Mouse (Mus musculus) forebrain, embryonic 14.5 days (tissue): ENCODE measurements around the gene Ggta1. TPM values are rescaled to one million over a fixed set of nuclear protein-coding genes. Genes with fewer than 3 reads are reported as not detected.

ENCODE experiments used
- ATAC-seq: fragments of 200-750 bp; cut with Nextera tagmentation; 2 replicates; pipeline ENCODE4 v1.8.0; 2017; ENCODE audit warnings: mild to moderate bottlenecking, moderate library complexity
- DNase-seq: peaks from one replicate; pipeline ENCODE4 v3.0.0-alpha.2; 2015; ENCODE audit warnings: low spot score
- H3K27ac ChIP-seq: fragments of 300-500 bp; sonication (generic); 2 replicates; pipeline ENCODE4 v1.5.1; 2014; ENCODE audit warnings: low read depth, mild to moderate bottlenecking, control low read depth, low read length, moderate library complexity
- H3K27me3 ChIP-seq: fragments of 300-500 bp; sonication (generic); replicated peaks from 2 replicates; pipeline ENCODE4 v1.6.1; 2014; ENCODE audit warnings: low read length, control low read depth, mixed read lengths; ENCODE audit not compliant: control insufficient read depth, insufficient read depth
- H3K36me3 ChIP-seq: fragments of 300-500 bp; sonication (generic); 2 replicates; pipeline ENCODE4 v1.6.1; 2014; ENCODE audit warnings: low read length, control low read depth; ENCODE audit not compliant: control insufficient read depth, insufficient read depth
- H3K4me1 ChIP-seq: fragments of 300-500 bp; sonication (generic); 2 replicates; pipeline ENCODE4 v1.6.1; 2014; ENCODE audit warnings: antibody characterized with exemption, low read length, control low read depth; ENCODE audit not compliant: control insufficient read depth, insufficient read depth
- H3K4me2 ChIP-seq: fragments of 300-500 bp; sonication (generic); 2 replicates; pipeline ENCODE4 v1.6.1; 2014; ENCODE audit warnings: mild to moderate bottlenecking, control low read depth, low read length
- H3K4me3 ChIP-seq: fragments of 300-500 bp; sonication (generic); 2 replicates; pipeline ENCODE4 v1.5.1; 2014; ENCODE audit warnings: low read depth, low read length, control low read depth
- H3K9ac ChIP-seq: fragments of 300-500 bp; sonication (generic); 2 replicates; pipeline ENCODE4 v1.6.1; 2014; ENCODE audit warnings: mild to moderate bottlenecking, low read length, control low read depth, moderate library complexity
- H3K9me3 ChIP-seq: fragments of 300-500 bp; sonication (generic); replicated peaks from 2 replicates; pipeline ENCODE4 v1.6.1; 2016; ENCODE audit warnings: low read length, control low read depth, mixed read lengths; ENCODE audit not compliant: control insufficient read depth
- WGBS: fragments of 180-500 bp; shearing (Covaris S2); extraction: QIAGEN DNeasy Blood & Tissue Kit; methylation state at CpG from one replicate; pipeline ENCODE4 v1.1.7; 2014; 5-methylcytosine and 5-hydroxymethylcytosine counted together
- polyA plus RNA-seq: library from polyadenylated mRNA; unstranded; fragments of >200 nt; fragmentation: Nextera tagmentation; extraction: Ambion mirVana; gene quantifications from 2 replicates; pipeline ENCODE4 v1.2.1, GENCODE M21; 2014

The Ggta1 gene
- polyA plus RNA-seq, 1 experiment from 2014 or later = 6.1 TPM

DNA sequence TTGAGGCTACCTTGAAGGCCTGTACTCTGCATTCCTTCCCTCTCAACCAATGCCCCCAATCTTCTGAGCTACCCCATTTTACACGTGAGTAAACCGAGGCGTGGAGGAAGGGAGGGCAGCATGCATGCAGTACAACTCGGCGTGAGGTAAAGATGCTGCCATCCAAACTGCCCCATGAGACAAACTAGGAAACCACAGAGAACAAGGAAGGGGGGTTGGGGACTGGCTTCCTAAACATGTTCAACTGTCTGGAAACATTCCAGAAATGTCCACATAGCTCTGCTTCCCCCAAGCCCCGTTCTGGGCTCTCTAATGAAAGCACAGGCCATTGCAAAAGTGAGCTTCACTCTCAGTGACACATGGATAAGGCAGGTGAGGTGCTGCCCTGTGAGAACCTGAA lies 21.6 kb downstream of the Ggta1 start:
- H3K9me3 ChIP-seq = no peaks in the 10 kb centered on the region
- no peaks in the 10 kb centered on the region for H3K4me1 ChIP-seq
- no peaks in the 10 kb centered on the region for H3K27me3 ChIP-seq
- no peak overlapping the region for H3K9ac ChIP-seq
- ATAC-seq (no peak), DNase-seq (no peak)
- WGBS = 89% methylated on average over 6 of the region's 6 CpGs
- no peak overlapping the region for H3K4me2 ChIP-seq
- H3K4me3 ChIP-seq = no peak overlapping the region
- no peaks in the 10 kb centered on the region for H3K36me3 ChIP-seq
- no peak overlapping the region for H3K27ac ChIP-seq

DNA sequence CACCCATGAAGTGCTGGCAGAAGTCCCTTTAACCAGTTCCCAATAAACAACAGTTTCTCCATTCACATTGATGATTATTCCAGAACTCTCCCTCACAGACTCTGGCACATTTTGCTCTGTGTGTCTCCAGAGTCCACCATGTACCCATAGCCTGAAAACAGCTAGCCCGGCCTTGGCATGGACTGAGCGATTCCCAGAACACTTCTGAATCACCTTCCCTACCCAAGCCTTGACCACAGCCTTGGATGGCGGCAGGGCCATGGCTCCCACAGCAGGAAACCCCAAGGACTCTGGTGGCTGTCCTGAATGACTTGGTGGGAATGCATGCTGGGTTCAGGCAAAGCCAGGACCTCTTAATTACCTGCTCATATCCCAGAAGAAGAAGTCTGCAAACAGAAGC lies 22.6 kb downstream of the Ggta1 start:
- Histone ChIP-seq H3K4me2 (no peak overlapping the region), H3K27ac (no peak overlapping the region), H3K4me3 (no peak overlapping the region), H3K27me3 (no peaks in the 10 kb centered on the region), H3K4me1 (no peaks in the 10 kb centered on the region), H3K9me3 (no peaks in the 10 kb centered on the region), H3K36me3 (no peaks in the 10 kb centered on the region), H3K9ac (no peak overlapping the region)
- WGBS = 84% methylated on average over 3 of the region's 3 CpGs
- ATAC-seq = no peak
- DNase-seq = no peak

GRCm38 (mm10) chr2:35437796-35438195 lies 25.2 kb downstream of the Ggta1 start:
- 88% methylated on average over 2 of the region's 2 CpGs for WGBS
- Histone ChIP-seq H3K36me3 (no peaks in the 10 kb centered on the region), H3K4me1 (no peaks in the 10 kb centered on the region), H3K9me3 (no peaks in the 10 kb centered on the region), H3K4me3 (no peak overlapping the region), H3K27ac (no peak overlapping the region), H3K9ac (no peak overlapping the region), H3K27me3 (no peaks in the 10 kb centered on the region), H3K4me2 (no peak overlapping the region)
- ATAC-seq = no peak
- no peak for DNase-seq

DNA sequence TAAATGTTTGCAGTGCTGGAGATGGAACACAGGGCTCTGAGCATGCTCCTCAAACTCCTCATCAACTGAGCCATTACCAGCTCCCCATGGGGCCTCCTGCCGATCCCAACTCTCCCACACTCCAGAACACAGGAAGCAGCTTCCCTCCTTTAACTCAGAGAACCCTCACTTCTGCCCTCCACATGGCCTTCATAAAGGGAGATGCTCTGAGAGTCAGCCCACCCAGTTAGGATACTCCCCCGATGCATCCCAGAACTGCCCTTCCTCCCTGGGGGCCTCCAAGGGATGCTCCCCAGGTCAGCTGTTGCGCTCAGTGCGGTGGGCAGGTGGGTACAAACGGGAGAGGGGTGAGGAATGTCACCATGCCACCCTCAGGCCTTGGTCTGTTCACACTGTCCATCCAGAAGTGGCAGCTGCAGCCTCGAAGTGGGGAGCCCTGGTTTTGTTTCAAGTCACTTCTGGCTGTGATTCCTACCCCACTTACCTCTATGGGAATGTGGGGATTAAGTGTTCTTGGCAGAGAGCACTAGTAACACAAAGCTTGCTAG lies 28.4 kb downstream of the Ggta1 start:
- ATAC-seq (no peak), DNase-seq (no peak)
- no peaks in the 10 kb centered on the region for H3K36me3 ChIP-seq
- H3K4me2 ChIP-seq = no peak overlapping the region
- 77% methylated on average over 6 of the region's 6 CpGs for WGBS
- no peaks in the 10 kb centered on the region for H3K4me1 ChIP-seq
- no peak overlapping the region for H3K27ac ChIP-seq
- no peak overlapping the region for H3K9ac ChIP-seq
- no peaks in the 10 kb centered on the region for H3K9me3 ChIP-seq
- no peak overlapping the region for H3K4me3 ChIP-seq
- no peaks in the 10 kb centered on the region for H3K27me3 ChIP-seq

DNA sequence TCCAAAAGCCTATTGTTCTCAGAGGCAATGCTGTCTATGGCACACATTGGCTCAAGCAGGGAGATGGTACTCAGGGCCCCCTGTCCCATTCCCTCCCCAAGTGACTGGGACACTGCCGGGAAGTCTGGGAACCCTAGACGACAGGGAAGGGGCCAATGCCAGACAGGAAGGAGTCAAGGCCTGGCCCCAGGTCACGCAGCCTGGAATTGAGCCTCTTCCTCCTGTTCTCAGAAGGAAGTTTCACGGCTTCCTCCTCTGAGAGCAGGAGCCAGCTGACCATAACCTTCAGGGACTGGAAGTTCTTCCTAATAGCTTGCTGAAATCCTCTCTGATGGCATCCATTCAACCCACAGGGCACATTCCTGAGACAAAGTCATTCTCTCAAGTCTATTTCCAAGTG lies 29.6 kb downstream of the Ggta1 start:
- Histone ChIP-seq H3K27ac (no peak overlapping the region), H3K27me3 (no peaks in the 10 kb centered on the region), H3K36me3 (no peaks in the 10 kb centered on the region), H3K4me1 (no peaks in the 10 kb centered on the region), H3K4me3 (no peak overlapping the region), H3K9ac (no peak overlapping the region), H3K4me2 (no peak overlapping the region), H3K9me3 (no peaks in the 10 kb centered on the region)
- WGBS = 85% methylated on average over 4 of the region's 4 CpGs
- no peak for ATAC-seq
- DNase-seq = no peak

DNA sequence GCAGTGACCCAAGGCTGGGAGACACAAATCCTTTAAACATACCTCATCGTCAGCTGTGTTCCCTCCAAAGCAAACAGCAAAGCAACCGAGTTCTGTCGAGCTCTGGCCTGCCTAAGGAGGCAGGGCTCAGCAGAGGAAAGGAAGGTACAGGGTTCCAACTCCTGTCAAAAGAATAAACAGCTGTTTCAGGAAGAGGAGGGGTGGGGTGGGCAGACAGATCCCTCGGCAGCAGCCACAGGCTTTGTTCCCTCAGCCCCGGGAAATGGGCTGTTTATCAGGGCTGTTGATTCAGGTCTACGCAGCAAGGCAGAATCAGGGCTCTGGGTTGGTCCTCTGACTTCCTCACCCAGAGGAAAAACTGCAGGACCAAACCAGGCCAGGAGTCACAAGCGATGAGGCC lies 30.6 kb downstream of the Ggta1 start:
- Histone ChIP-seq H3K4me2 (no peak overlapping the region), H3K4me3 (no peak overlapping the region), H3K4me1 (no peaks in the 10 kb centered on the region), H3K27ac (no peak overlapping the region), H3K27me3 (no peaks in the 10 kb centered on the region), H3K9ac (no peak overlapping the region), H3K36me3 (no peaks in the 10 kb centered on the region), H3K9me3 (no peaks in the 10 kb centered on the region)
- ATAC-seq = no peak
- WGBS = 43% methylated on average over 7 of the region's 7 CpGs
- DNase-seq = no peak

DNA sequence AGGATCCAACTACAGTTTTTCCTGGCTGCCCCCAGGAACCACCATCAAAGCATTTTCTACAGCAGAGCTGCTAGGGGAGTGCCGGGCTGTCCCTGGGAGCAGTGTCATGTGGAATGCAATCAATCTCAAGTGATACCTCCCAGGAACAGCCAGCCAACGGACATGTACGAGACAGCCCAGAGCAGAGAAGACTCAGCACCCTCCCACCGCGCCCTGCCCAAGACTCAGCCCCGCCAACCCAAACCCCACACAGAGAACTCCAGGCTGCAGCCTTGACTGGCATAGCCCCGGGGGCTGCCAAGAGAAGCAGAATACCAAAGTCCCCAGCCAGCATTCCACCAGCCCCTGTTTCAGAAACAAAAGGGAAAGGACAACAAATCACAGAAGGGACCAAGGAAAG lies 31.0 kb downstream of the Ggta1 start:
- Histone ChIP-seq H3K27me3 (no peaks in the 10 kb centered on the region), H3K9me3 (no peaks in the 10 kb centered on the region), H3K4me3 (no peak overlapping the region), H3K4me1 (no peaks in the 10 kb centered on the region), H3K27ac (no peak overlapping the region), H3K36me3 (no peaks in the 10 kb centered on the region), H3K4me2 (no peak overlapping the region), H3K9ac (no peak overlapping the region)
- no peak for DNase-seq
- no peak for ATAC-seq
- WGBS = 62% methylated on average over 7 of the region's 7 CpGs

- H3K27me3 ChIP-seq = no peaks in the 10 kb centered on the region
- DNase-seq (no peak), ATAC-seq (no peak)
- H3K4me3 ChIP-seq = no peak overlapping the region
- H3K4me2 ChIP-seq = no peak overlapping the region
- H3K9me3 ChIP-seq = no peaks in the 10 kb centered on the region
- no peak overlapping the region for H3K27ac ChIP-seq
- no peaks in the 10 kb centered on the region for H3K36me3 ChIP-seq
- H3K4me1 ChIP-seq = no peaks in the 10 kb centered on the region
- no peak overlapping the region for H3K9ac ChIP-seq
- WGBS = 83% methylated on average over 8 of the region's 8 CpGs
These were observed 32.2 kb downstream of the Ggta1 start for GRCm38 (mm10) chr2:35430806-35431205.

GRCm38 (mm10) chr2:35428615-35429300 lies 34.3 kb downstream of the Ggta1 start:
- H3K9ac ChIP-seq = no peak overlapping the region
- no peak overlapping the region for H3K4me3 ChIP-seq
- H3K4me2 ChIP-seq = no peak overlapping the region
- no peaks in the 10 kb centered on the region for H3K9me3 ChIP-seq
- no peaks in the 10 kb centered on the region for H3K36me3 ChIP-seq
- no peaks in the 10 kb centered on the region for H3K27me3 ChIP-seq
- ATAC-seq (no peak), DNase-seq (no peak)
- 89% methylated on average over 4 of the region's 4 CpGs for WGBS
- no peak overlapping the region for H3K27ac ChIP-seq
- H3K4me1 ChIP-seq = no peaks in the 10 kb centered on the region
